Mouse (Mus musculus) ES-E14 (cell line): ENCODE results near the gene Ap3b1. TPM values are rescaled to one million over a fixed set of nuclear protein-coding genes. Genes with fewer than 3 reads are reported as not detected.

Source experiments
- DNase-seq: peaks from one replicate; pipeline ENCODE4 v3.0.0-alpha.2; 2013; ENCODE audit warnings: low read depth, low spot score
- H3K27ac ChIP-seq: 2 replicates; pipeline ENCODE4 v1.5.1; 2012; ENCODE audit warnings: low read depth, mild to moderate bottlenecking, low read length, moderate library complexity, mixed read lengths; ENCODE audit not compliant: poor library complexity, insufficient read depth, severe bottlenecking
- H3K36me3 ChIP-seq: 2 replicates; pipeline ENCODE4 v1.6.1; 2012; ENCODE audit warnings: mild to moderate bottlenecking, low read length, moderate library complexity, mixed read lengths; ENCODE audit not compliant: control insufficient read depth, poor library complexity, insufficient read depth, severe bottlenecking
- H3K4me1 ChIP-seq, 2 experiments: fragments of 150-350 bp in 1 of 2; sonication (generic) in 1 of 2; 2 replicates each; pipeline ENCODE4 v1.6.1; 2012; ENCODE audit warnings: low read length in 2 of 2, mild to moderate bottlenecking in 1 of 2, mixed read lengths in 1 of 2; ENCODE audit not compliant: control insufficient read depth in 2 of 2, insufficient read depth in 2 of 2, poor library complexity in 1 of 2
- H3K4me3 ChIP-seq, 2 experiments: fragments of 150-350 bp in 1 of 2; sonication (generic) in 1 of 2; 2 replicates each; pipeline ENCODE4 v1.5.1; 2012; ENCODE audit warnings: low read length in 2 of 2, low read depth in 1 of 2, mild to moderate bottlenecking in 1 of 2, mixed read lengths in 1 of 2; ENCODE audit not compliant: insufficient read depth in 1 of 2, poor library complexity in 1 of 2, severe bottlenecking in 1 of 2
- H3K9ac ChIP-seq: 2 replicates; pipeline ENCODE4 v1.6.1; 2012; ENCODE audit warnings: low read depth, mild to moderate bottlenecking, low read length, mixed read lengths; ENCODE audit not compliant: poor library complexity, insufficient read depth, severe bottlenecking
- H3K9me3 ChIP-seq: fragments of 150-350 bp; sonication (generic); 2 replicates; pipeline ENCODE4 v1.6.1; 2012; ENCODE audit warnings: low read depth, mild to moderate bottlenecking, low read length; ENCODE audit not compliant: control insufficient read depth, insufficient read depth
- CHD2 ChIP-seq: IDR thresholded peaks from 2 replicates; pipeline ENCODE4 v1.6.1; 2014; ENCODE audit warnings: mild to moderate bottlenecking, low read depth, low read length, inconsistent platforms
- HCFC1 ChIP-seq: IDR thresholded peaks from 2 replicates; pipeline ENCODE4 v1.6.1; 2012; ENCODE audit warnings: low read length, inconsistent platforms, borderline replicate concordance; ENCODE audit not compliant: insufficient read depth
- MAFK ChIP-seq: IDR thresholded peaks from 2 replicates; pipeline ENCODE4 v1.6.1; 2014; ENCODE audit warnings: mild to moderate bottlenecking, low read depth, low read length, inconsistent platforms; ENCODE audit not compliant: insufficient read depth
- ZC3H11A ChIP-seq: IDR thresholded peaks from 2 replicates; pipeline ENCODE4 v1.6.1; 2012; ENCODE audit warnings: low read depth, mild to moderate bottlenecking, inconsistent platforms, low read length, borderline replicate concordance
- ZNF384 ChIP-seq: IDR thresholded peaks from 2 replicates; pipeline ENCODE4 v1.6.1; 2012; ENCODE audit warnings: low read depth, low read length, inconsistent platforms
- in situ Hi-C, 2 experiments: fragments of 600-800 bp; cut with MboI; formaldehyde crosslinking; loops; one replicate each; pipeline ENCODE4 v1.15.1; 2025; ENCODE audit warnings: low sequenced_read_pairs in 2 of 2, inconsistent platforms in 1 of 2; ENCODE audit not compliant: unreplicated experiment in 2 of 2
- total RNA-seq: library from RNA; depleted of rRNA; stranded (reverse); fragments of 300-350 nt; gene quantifications from 2 replicates; pipeline ENCODE4 v1.2.3, GENCODE M21; 2012

Ap3b1 gene
- total RNA-seq, 1 experiment: 33.2 TPM

DNA sequence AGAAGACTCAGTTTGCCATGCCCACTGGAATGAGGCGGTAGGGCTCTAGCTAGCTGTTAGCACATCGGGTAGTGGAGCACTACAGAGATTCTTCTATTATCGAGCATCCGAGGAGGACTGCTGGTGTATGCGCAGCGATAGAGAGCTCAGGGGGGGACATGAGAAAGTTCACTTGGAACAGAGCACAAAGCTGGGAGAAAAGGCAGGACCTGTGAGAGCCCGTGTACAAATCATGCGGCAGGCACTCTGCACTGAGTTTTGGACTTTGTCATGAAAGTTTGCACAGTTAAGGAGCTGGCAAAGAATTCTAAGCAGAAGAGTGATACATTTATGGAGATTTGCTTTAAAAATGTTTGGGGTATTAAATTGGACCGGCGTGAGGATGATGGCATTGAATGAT lies 11.8 kb downstream of the Ap3b1 start:
- no peak for DNase-seq
- Histone ChIP-seq H3K4me1 (peaks cover 2 to 5% of the 10 kb centered on the region in 2 experiments; a peak in 2 of 4 replicates), H3K4me3 (no peak overlapping the region), H3K27ac (no peak overlapping the region), H3K9ac (no peak overlapping the region), H3K36me3 (peaks cover 2% of the 10 kb centered on the region; the same call in 1 of the 2 replicates), H3K9me3 (no peaks in the 10 kb centered on the region)
- TF ChIP-seq HCFC1 (no peak), ZC3H11A (no peak), MAFK (no peak), ZNF384 (no peak), CHD2 (no peak)
- in situ Hi-C loops: no loop called here

DNA sequence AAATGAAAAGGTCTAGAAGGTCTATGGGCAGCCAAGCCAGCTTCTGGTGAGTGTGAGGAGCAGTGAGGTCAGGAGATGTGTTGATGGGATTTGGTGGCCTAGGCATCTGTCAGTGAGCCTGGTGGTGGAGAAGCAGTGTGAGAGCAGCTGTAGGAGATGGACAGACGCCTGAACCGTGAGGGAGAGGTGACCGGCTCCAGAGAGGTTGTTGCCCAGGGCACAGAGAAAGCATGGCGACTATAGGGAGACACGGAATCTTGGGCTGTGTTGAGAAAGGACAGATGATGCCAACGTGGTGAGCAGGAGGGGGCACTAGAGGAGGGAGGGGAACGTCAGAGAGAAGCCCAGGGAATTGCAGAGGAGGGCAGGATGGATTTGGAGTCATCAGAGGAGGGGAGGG lies 13.3 kb downstream of the Ap3b1 start:
- Histone ChIP-seq H3K36me3 (peaks cover 2% of the 10 kb centered on the region; the same call in 1 of the 2 replicates), H3K9ac (no peak overlapping the region), H3K4me3 (no peak overlapping the region), H3K4me1 (no peaks in the 10 kb centered on the region), H3K9me3 (no peaks in the 10 kb centered on the region), H3K27ac (no peak overlapping the region)
- TF ChIP-seq MAFK (no peak), ZC3H11A (no peak), ZNF384 (no peak), CHD2 (no peak), HCFC1 (no peak)
- DNase-seq: no peak
- in situ Hi-C loops: no loop called here

DNA sequence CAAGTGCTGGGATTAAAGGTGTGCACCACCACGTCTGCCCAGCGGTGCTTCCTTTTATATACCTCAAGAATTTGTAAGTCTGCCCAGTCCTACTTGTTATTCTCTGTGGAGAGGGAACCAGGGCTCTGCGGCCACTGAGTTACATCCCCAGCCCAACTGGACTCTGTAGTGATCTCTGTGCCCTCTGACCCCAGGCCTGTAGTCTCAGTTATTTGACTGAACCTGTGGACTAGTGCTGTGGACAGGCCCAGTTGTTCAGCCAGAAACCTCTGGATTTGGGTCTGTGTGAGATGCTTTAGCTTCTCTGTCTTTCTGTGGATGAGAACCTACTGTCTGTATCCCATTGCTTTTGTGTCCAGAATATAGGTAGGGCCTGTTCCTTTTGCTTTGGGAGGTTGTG lies 15.4 kb downstream of the Ap3b1 start:
- no peak overlapping the region for H3K9ac ChIP-seq
- no peak overlapping the region for H3K27ac ChIP-seq
- no peak overlapping the region for H3K4me3 ChIP-seq
- no peaks in the 10 kb centered on the region for H3K9me3 ChIP-seq
- in situ Hi-C loops: no loop called here
- H3K4me1 ChIP-seq: no peaks in the 10 kb centered on the region
- H3K36me3 ChIP-seq: peaks cover 2% of the 10 kb centered on the region; the same call in 1 of the 2 replicates
- TF ChIP-seq ZNF384 (no peak), CHD2 (no peak), ZC3H11A (no peak), MAFK (no peak)
- DNase-seq: no peak

DNA sequence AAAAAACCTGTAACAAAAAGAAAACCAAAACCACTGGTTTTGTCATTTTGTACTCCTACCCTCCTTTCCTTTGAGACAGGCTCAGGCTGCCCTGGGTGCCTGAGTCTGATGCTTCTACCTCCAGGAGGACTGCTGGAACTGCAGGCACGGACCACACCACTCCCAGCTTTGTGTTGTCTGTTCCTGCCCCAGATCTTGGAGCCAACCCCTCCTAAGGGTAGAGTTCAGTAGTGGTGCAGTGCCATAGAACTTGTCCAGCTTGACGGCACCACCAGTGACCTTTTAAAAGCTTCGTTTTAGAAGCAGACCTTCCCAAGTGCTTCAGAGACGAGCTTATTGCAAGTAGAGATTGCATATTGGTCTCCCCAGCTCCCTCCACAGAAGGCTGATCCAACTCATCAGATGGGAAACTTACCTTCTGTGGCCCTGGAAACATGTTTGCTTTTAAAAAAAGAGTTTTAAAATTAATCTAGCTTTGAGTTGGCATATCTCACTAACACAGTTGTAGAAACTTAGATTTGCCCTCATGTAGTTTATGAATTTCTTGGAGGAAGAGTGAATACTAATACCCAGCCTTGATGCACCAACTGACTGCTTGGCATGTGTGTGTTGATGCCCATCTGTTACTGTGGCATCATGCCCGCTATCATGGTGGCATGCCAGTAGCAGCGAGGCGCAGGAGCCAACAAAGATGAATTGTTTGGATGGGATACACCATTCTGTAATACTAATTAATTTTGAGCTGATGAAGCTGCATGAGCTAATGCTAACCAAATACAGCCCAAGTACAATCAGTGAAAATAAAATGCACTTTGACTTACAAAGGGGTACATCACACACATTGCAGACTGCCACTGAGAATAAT lies 17.0 kb downstream of the Ap3b1 start:
- Histone ChIP-seq H3K36me3 (peaks cover 2% of the 10 kb centered on the region; the same call in 1 of the 2 replicates), H3K4me3 (no peak overlapping the region), H3K27ac (no peak overlapping the region), H3K9me3 (no peaks in the 10 kb centered on the region), H3K4me1 (no peaks in the 10 kb centered on the region), H3K9ac (no peak overlapping the region)
- no peak for DNase-seq
- TF ChIP-seq ZC3H11A (no peak), HCFC1 (no peak), MAFK (no peak), ZNF384 (no peak), CHD2 (no peak)
- in situ Hi-C loops: no loop called here

DNA sequence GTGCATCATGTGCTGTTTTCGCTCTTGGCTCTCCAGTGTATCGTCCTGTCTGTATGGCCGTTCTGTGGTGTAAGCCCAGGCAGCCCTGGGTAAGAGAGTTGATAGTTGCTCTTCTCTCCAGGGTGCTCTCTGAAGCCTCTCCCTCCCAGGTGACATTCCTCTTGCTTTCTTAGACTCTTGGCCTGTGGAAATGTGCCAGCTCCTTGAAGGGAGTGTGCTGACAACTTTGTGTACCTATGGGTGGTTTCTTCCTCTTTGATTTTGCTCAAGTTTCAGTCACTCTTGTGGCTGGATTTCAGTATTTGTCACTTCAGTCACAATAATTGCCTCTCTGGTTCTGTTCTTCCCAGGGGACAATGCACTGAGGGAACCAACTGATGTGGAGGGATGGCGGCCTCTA lies 20.2 kb downstream of the Ap3b1 start:
- no peak for DNase-seq
- H3K9me3 ChIP-seq: no peaks in the 10 kb centered on the region
- H3K36me3 ChIP-seq: 0 out of 2 replicates have a peak, but pooled peaks cover 2% of the 10 kb centered on the region
- no peaks in the 10 kb centered on the region for H3K4me1 ChIP-seq
- no peak overlapping the region for H3K9ac ChIP-seq
- TF ChIP-seq ZNF384 (no peak), ZC3H11A (no peak), CHD2 (no peak), MAFK (no peak), HCFC1 (no peak)
- in situ Hi-C loops: no loop called here
- no peak overlapping the region for H3K4me3 ChIP-seq
- no peak overlapping the region for H3K27ac ChIP-seq
